Mouse (Mus musculus) thymus, adult 2 months (tissue): Measurements from ENCODE around the gene Glul. TPM values are rescaled to one million over a fixed set of nuclear protein-coding genes. Genes with fewer than 3 reads are reported as not detected.

ENCODE experiments used
- DNase-seq: peaks from one replicate; pipeline ENCODE4 v3.0.0; 2021
- H3K27ac ChIP-seq: fragments of 200-500 bp; 2 replicates; pipeline ENCODE4 v1.5.1; 2012; ENCODE audit warnings: low read length, control low read depth; ENCODE audit not compliant: control insufficient read depth, insufficient read depth
- H3K27me3 ChIP-seq: fragments of 200-500 bp; 2 replicates; pipeline ENCODE4 v1.6.1; 2012; ENCODE audit warnings: mild to moderate bottlenecking, low read length, moderate library complexity, mixed read lengths; ENCODE audit not compliant: control insufficient read depth, insufficient read depth
- H3K36me3 ChIP-seq: fragments of 200-500 bp; 2 replicates; pipeline ENCODE4 v1.6.1; 2012; ENCODE audit warnings: mild to moderate bottlenecking, low read length, moderate library complexity; ENCODE audit not compliant: control insufficient read depth, insufficient read depth
- H3K4me1 ChIP-seq: fragments of 200-500 bp; replicated peaks from 2 replicates; pipeline ENCODE4 v1.6.1; 2012; ENCODE audit warnings: low read length; ENCODE audit not compliant: control insufficient read depth, insufficient read depth
- H3K4me3 ChIP-seq: fragments of 200-500 bp; 2 replicates; pipeline ENCODE4 v1.5.1; 2012; ENCODE audit warnings: mild to moderate bottlenecking, low read length, control low read depth, moderate library complexity; ENCODE audit not compliant: control insufficient read depth, insufficient read depth
- CTCF ChIP-seq: fragments of 200-500 bp; IDR thresholded peaks from 2 replicates; pipeline ENCODE4 v1.5.1; 2012; ENCODE audit warnings: mild to moderate bottlenecking, control low read depth, low read length, moderate library complexity, borderline replicate concordance; ENCODE audit not compliant: control insufficient read depth, poor library complexity, insufficient read depth; ENCODE audit errors: extremely low read depth
- POLR2A ChIP-seq: fragments of 200-500 bp; IDR thresholded peaks from 2 replicates; pipeline ENCODE4 v1.6.1; 2012; ENCODE audit warnings: mild to moderate bottlenecking, low read length, control low read depth, moderate library complexity; ENCODE audit not compliant: control insufficient read depth, poor library complexity, insufficient read depth; ENCODE audit errors: extremely low read depth
- WGBS: fragments of 180-500 bp; shearing (Covaris S2); methylation state at CpG from one replicate; pipeline ENCODE4 v1.1.7; 2018; 5-methylcytosine and 5-hydroxymethylcytosine counted together
- polyA plus RNA-seq: library from polyadenylated mRNA; depleted of rRNA; stranded (reverse); fragments of >200 nt; gene quantifications from 2 replicates; pipeline ENCODE4 v1.2.3, GENCODE M21; 2012; rRNA removed

Gene Glul
- polyA plus RNA-seq, 1 experiment: 200 TPM

GRCm38 (mm10) chr1:153953797-153954196 is 54.1 kb downstream of the Glul start:
- Histone ChIP-seq H3K4me1 (no peaks in the 10 kb centered on the region), H3K27ac (no peak overlapping the region), H3K36me3 (no peaks in the 10 kb centered on the region), H3K4me3 (no peak overlapping the region), H3K27me3 (no peaks in the 10 kb centered on the region)
- TF ChIP-seq CTCF: no peak
- TF ChIP-seq POLR2A: no peak
- no peak for DNase-seq
- 73% methylated on average over 6 of the region's 6 CpGs for WGBS

GRCm38 (mm10) chr1:153957850-153958249 is 58.1 kb downstream of the Glul start:
- 92% methylated on average over 1 of the region's 1 CpGs for WGBS

More at GRCm38 (mm10) chr1:153957850-153958249, 58.1 kb downstream of the Glul start:
- no peak overlapping the region for H3K27ac ChIP-seq
- H3K36me3 ChIP-seq: no peaks in the 10 kb centered on the region
- no peaks in the 10 kb centered on the region for H3K4me1 ChIP-seq
- TF ChIP-seq CTCF: no peak
- TF ChIP-seq POLR2A: no peak
- DNase-seq: no peak
- H3K27me3 ChIP-seq: no peaks in the 10 kb centered on the region
- no peak overlapping the region for H3K4me3 ChIP-seq

Other genes with a start within 250 kb of the Glul start
- gene Rgs8, start 246.9 kb upstream of the Glul start, polyA plus RNA-seq: 0.11 and 0.20 TPM in 2 replicates
- gene Rgs16, start 159.6 kb upstream of the Glul start, polyA plus RNA-seq: 2.8 and 3.1 TPM in 2 replicates
- 11.8 and 12.3 TPM in 2 replicates for gene Rnasel, start 150.5 kb upstream of the Glul start, polyA plus RNA-seq
- gene Rgsl1, start 55.8 kb upstream of the Glul start, polyA plus RNA-seq: 0.36 and 0.41 TPM in 2 replicates
- gene Teddm1b, start 25.6 kb upstream of the Glul start, polyA plus RNA-seq: 0.19 and 0.26 TPM in 2 replicates
- gene Teddm1a, start 8.2 kb upstream of the Glul start, polyA plus RNA-seq: not detected in 2 replicates
- gene Teddm2, start 284 bp downstream of the Glul start, polyA plus RNA-seq: 0.57 and 0.93 TPM in 2 replicates